Mouse (Mus musculus): ENCODE measurements around the gene Slc25a28. TPM values are rescaled to one million over a fixed set of nuclear protein-coding genes. Genes with fewer than 3 reads are reported as not detected.
A peak's percentile ranks its signal among the peaks of the same experiment; 100 is the strongest.

The Slc25a28 gene
- polyA plus RNA-seq, 1 experiment: 73.8 TPM

DNA sequence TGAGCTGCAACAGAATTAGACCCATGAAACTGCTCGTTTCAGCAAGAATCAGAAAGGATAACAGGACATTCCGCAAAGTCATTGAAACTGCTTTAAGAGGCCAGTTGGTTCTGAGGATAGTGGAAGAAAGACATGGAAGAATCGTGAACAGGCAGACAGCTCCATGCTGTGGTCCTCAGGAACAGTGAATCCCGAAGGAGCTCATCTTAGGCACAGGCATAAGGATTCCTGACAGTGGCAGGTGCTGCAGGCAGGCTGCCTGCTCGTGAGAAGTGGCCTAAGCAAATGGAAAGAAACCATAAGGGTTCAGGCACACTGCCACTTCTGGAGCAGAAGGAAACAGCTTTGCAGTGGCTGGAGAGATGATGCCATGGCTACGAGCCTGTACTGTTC is 25.1 kb upstream of the Slc25a28 start:
- TF ChIP-seq POLR2A (IDR thresholded peaks at IDR 0.05; ENCODE audit: borderline replicate concordance, extremely low read depth, insufficient read depth, insufficient read length, poor library complexity, severe bottlenecking) (no peak), CTCF (IDR thresholded peaks at IDR 0.05; ENCODE audit: borderline replicate concordance, extremely low read depth, insufficient read depth, insufficient read length) (no peak)

DNA sequence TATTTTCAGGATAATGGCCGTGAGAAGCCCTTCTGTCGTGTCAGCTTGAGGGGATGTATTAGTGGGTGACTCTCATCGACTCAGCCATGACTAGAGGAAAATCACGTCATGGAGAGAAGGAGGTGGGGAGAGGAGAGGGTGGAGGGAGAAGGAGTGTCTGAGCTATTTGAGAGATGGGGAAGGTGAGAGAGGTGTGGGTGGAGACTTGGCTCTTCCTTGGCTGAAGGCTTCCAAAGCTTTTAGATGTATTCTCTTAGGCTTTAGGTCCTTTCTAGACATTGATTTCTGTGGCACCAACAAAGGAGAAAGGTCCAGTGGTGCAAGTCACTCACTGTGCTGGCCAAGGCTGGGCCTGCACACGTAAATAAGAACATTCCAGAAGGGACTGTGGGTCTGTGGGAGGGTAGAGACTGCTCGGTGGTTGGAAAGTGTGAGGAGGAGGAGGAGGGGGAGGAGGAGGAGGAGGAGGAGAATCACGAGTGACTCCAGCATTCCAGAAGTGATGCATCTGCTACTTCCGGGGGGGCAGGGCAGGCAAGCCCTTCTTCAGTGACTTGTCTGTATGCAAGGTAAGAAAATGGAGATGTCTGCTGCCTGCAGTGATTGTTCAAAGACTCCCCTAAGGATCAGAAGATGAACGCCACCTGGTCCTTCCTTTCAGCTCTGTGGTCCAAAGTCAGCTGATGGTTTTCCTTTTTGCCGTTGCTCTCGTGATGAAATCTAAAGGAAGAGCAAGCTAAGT is 24.5 kb upstream of the Slc25a28 start:
- no peak for DNase-seq (ENCODE audit: low read depth)
- no peak for TF ChIP-seq CTCF (IDR thresholded peaks at IDR 0.05; ENCODE audit: borderline replicate concordance, extremely low read depth, insufficient read depth, insufficient read length)
- TF ChIP-seq POLR2A (IDR thresholded peaks at IDR 0.05; ENCODE audit: borderline replicate concordance, extremely low read depth, insufficient read depth, insufficient read length, poor library complexity, severe bottlenecking): no peak

More for the DNA sequence above, 25.1 kb upstream of the Slc25a28 start:
- no peak for DNase-seq (ENCODE audit: low read depth)

DNA sequence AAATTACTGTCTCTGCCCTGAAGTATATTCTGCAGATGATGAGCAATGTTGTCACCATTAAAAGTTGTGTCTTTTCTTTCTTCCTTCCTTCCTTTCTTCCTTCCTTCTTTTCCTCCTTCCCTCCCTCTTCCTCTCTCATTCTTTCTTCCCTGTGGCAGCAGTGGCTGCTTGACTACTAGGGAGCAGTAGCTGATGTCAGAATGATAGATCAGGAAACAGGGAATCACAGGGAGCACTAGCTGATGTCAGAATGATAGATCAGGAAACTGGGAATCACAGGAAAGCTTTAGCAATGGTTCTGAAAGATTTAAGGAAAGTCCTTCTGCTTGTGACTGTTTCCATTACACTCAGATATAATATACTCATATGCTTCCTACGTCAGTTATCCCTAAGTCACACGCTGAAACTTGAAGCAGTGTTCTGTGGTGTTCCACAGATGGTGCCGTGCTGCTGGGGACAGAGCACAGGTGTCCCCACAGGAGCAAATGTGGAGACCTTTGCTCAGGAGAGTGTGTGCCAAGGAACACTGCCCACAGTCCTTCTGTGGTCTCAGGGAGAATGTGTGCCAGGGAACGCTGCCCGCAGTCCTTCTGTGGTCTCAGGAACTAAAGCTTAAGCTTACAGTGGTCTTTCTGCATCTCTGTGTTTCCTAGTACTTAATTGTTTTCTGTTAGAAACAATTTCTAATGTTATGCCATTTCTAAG is 23.1 kb upstream of the Slc25a28 start:
- TF ChIP-seq CTCF (IDR thresholded peaks at IDR 0.05; ENCODE audit: borderline replicate concordance, extremely low read depth, insufficient read depth, insufficient read length) (no peak), POLR2A (IDR thresholded peaks at IDR 0.05; ENCODE audit: borderline replicate concordance, extremely low read depth, insufficient read depth, insufficient read length, poor library complexity, severe bottlenecking) (no peak)
- no peak for DNase-seq (ENCODE audit: low read depth)

DNA sequence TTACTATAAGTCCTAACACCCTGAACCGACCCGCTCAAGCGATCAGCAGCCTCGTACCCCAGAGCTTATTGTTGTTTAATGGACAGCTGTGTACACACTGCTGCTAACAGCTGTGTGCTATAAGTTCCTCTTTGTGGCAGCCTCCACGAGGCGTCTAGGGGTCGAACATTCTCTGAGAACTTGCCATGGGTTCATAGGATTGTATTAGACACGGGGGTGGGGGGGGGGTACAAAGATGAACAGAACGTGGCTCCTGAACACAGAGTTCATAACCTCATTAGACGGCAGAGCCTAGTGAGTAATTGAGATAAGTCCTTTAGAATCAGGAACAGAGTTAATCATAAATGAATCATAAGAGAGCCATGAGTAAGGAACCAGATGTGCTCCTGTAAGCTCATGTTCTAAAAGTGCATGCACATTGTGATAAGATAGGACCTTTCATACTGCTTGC is 20.9 kb upstream of the Slc25a28 start:
- no peak for DNase-seq (ENCODE audit: low read depth)
- TF ChIP-seq CTCF (IDR thresholded peaks at IDR 0.05; ENCODE audit: borderline replicate concordance, extremely low read depth, insufficient read depth, insufficient read length): no peak
- no peak for TF ChIP-seq POLR2A (IDR thresholded peaks at IDR 0.05; ENCODE audit: borderline replicate concordance, extremely low read depth, insufficient read depth, insufficient read length, poor library complexity, severe bottlenecking)

DNA sequence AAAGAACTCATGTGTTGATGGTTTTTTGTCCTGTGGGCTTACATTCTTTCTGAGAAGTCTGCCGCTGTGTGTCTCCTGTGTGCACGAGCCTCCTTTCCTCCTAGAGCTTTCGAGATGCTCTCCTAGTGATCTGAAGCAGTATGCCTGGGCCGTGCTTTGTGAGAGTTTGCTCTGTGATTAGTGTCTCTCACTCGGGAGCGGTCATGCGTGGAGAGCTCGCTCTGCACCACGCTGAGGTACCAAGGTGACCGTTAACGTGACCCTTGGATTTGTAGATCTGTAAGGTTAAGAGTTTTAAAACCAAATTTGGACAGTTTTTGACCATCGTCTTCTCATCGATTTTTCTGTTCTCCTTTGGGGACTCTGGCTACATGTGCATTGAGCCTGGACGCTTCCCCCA is 18.1 kb upstream of the Slc25a28 start:
- TF ChIP-seq POLR2A (IDR thresholded peaks at IDR 0.05; ENCODE audit: borderline replicate concordance, extremely low read depth, insufficient read depth, insufficient read length, poor library complexity, severe bottlenecking): no peak
- no peak for DNase-seq (ENCODE audit: low read depth)

GRCm38 (mm10) chr19:43689419-43690246 is 15.0 kb upstream of the Slc25a28 start, which contains the start of gene Entpd7:
Entpd7 (plus strand) TSS chr19:43689672.
- DNase-seq (ENCODE audit: low read depth): peak; percentile 98
- TF ChIP-seq CTCF (IDR thresholded peaks at IDR 0.05; ENCODE audit: borderline replicate concordance, extremely low read depth, insufficient read depth, insufficient read length): peak; percentile 45; the same call in 1 of the 2 replicates
- peak; percentile 68; the same call in 1 of the 2 replicates for TF ChIP-seq POLR2A (IDR thresholded peaks at IDR 0.05; ENCODE audit: borderline replicate concordance, extremely low read depth, insufficient read depth, insufficient read length, poor library complexity, severe bottlenecking)

DNA sequence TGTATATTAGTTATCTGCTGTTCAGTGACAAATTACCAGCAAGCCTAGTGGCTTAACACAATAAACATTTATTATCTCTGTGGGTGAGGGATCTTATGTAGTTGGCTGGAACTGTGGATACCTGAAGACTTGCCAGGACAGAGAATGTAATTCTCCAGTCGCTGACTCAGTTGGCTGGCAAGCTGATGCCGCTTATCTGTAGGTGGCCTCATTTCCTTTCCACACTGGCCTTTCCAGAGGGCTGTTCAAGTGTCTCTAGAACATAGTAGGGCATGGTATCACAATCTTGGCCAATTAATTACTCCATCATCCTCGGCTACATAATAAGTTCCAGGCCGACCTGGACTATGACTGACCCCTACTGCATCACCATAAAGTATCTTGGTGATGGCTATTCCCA is 6.9 kb upstream of the Slc25a28 start:
- no peak for DNase-seq (ENCODE audit: low read depth)
- no peak for TF ChIP-seq CTCF (IDR thresholded peaks at IDR 0.05; ENCODE audit: borderline replicate concordance, extremely low read depth, insufficient read depth, insufficient read length)
- no peak for TF ChIP-seq POLR2A (IDR thresholded peaks at IDR 0.05; ENCODE audit: borderline replicate concordance, extremely low read depth, insufficient read depth, insufficient read length, poor library complexity, severe bottlenecking)

DNA sequence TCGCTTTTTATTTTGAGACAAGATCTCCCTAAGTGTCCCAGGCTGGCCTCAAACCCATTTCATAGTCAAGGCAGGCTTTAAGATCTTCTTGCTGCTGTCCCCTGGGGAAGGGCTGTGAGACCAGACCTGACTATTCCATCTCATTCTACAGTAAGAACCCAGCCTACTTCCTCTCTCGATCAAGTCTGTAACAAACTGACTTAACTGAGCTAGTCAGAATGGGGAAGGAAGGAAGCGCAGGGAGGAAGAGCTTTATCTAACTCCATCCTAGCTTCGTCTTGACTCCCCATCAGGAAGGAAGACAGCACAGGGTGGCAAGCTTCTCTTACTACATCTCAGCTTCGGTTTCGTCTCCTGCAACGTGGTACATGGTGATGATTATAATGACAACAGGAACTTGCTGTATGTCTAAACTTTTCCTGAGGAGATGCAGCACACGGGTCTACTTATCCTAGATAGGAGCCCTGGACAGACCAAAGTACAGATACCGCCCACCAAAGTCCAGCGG is 4.8 kb upstream of the Slc25a28 start:
- DNase-seq (ENCODE audit: low read depth): no peak
- no peak for TF ChIP-seq CTCF (IDR thresholded peaks at IDR 0.05; ENCODE audit: borderline replicate concordance, extremely low read depth, insufficient read depth, insufficient read length)
- TF ChIP-seq POLR2A (IDR thresholded peaks at IDR 0.05; ENCODE audit: borderline replicate concordance, extremely low read depth, insufficient read depth, insufficient read length, poor library complexity, severe bottlenecking): no peak

DNA sequence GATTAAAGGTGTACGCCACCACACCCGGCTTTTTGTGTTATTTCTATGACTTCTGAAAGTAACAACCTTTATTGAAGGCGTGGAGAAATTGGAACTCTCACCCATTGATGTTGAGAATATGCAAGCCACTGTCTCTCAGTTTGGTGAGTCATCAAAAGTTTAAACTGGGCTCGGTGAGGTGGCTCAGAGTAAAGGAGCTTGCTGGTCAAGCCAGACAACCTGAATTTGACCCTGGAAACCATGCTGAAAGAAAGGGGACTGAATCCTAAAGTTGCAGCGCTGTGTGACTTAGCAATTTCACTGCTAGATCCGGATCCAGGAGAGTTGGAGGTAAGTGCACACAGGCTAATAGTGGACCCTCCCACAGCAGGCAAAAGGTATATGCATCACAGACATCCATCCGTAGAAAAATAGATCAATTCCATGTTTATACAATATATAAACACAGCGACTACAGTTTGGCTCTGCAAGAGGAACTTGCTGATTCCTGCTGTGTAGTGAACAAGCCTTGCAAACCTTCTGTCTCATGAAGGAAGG is 3.9 kb upstream of the Slc25a28 start:
- no peak for DNase-seq (ENCODE audit: low read depth)
- TF ChIP-seq CTCF (IDR thresholded peaks at IDR 0.05; ENCODE audit: borderline replicate concordance, extremely low read depth, insufficient read depth, insufficient read length) (no peak), POLR2A (IDR thresholded peaks at IDR 0.05; ENCODE audit: borderline replicate concordance, extremely low read depth, insufficient read depth, insufficient read length, poor library complexity, severe bottlenecking) (no peak)

DNA sequence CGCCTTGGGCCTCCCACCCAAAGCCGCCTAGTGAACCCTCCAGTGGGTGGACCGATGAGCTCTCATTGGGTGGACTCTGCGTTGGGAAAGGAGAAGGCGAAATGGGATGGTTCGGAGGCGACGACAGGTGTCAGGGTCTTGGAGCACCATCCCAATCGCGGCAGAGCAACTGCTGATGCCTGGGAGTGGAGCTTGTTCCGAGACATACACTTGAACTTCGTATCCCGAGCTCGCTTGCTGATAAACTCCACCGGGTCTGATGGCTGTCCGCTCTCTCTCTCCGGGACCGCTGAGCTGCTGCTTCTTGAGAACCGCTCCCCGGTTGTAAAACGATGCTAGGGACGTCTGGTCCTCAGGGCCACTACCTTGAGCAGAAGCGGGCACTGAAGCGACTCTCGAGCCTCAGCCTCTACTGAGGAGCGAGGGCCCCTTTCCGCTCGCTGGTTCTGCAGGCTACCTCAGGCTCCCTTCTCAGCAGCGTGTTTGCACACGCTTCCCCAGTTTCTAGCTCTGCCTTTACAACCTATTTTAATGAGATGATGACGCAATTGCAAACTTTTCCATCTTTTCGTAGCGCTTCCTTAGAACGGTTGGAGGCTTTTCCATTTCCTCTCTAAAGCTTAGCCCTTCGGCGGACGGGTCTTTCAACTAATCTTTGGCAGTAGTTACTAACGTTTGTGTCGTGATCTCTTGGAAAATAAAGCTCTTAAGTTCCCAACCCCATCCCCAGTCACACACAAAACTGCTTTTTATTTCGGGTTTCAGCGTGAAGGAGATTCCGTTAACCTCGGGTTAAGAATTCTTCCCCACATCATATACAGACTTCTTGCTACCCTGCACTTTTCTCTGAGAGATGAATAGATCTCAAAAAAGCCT is 1.1 kb upstream of the Slc25a28 start:
- peak; percentile 14; the same call in 1 of the 2 replicates for TF ChIP-seq POLR2A (IDR thresholded peaks at IDR 0.05; ENCODE audit: borderline replicate concordance, extremely low read depth, insufficient read depth, insufficient read length, poor library complexity, severe bottlenecking)
- TF ChIP-seq CTCF (IDR thresholded peaks at IDR 0.05; ENCODE audit: borderline replicate concordance, extremely low read depth, insufficient read depth, insufficient read length): no peak
- DNase-seq (ENCODE audit: low read depth): peak; percentile 77

All from brain, embryonic 14.5 days (tissue).